Mouse (Mus musculus) Patski (cell line): ENCODE measurements at regions not wholly inside any gene's neighbourhood (a gene's known extent, or its start where the extent isn't known, plus 50 kb on each side); places are given as distances from the start of the nearest gene placed in this dataset.
"Not testable (repeated sequence)": the region's sequence is repeated elsewhere in the genome, so short reads cannot be mapped to it uniquely, and the experiment has no call there.

ENCODE experiments used
- ATAC-seq: fragments of 100-300 bp; one replicate; pipeline ENCODE4 v1.8.0; 2021
- CTCF ChIA-PET: fragments of 350-600 bp; sonication (Branson Sonifier 250); formaldehyde crosslinking; loops from one replicate; lab custom pipeline; 2022; ENCODE audit warnings: inconsistent platforms; lab: Charles Lee
- POLR2A ChIA-PET: fragments of 350-600 bp; sonication (Branson Sonifier 250); formaldehyde crosslinking; loops from one replicate; lab custom pipeline; 2022; ENCODE audit warnings: antibody characterized with exemption, inconsistent platforms; lab: Charles Lee
- DNase-seq: peaks from one replicate; pipeline ENCODE4 v3.0.0-alpha.2; 2011; ENCODE audit warnings: low read depth, low spot score
- H3K27me3 ChIP-seq: fragments of 371-371 bp; one replicate; pipeline ENCODE4 v1.5.1; 2021
- CTCF ChIP-seq: fragments of 100-300 bp; IDR thresholded peaks from one replicate; pipeline ENCODE4 v1.5.1; 2021
- in situ Hi-C: fragments of 300-500 bp; cut with MboI; formaldehyde crosslinking; loops from 3 replicates; pipeline ENCODE4 v1.11.1; 2018; ENCODE audit warnings: low pct_unique_long_range_greater_than_20kb, mixed read lengths

GRCm38 (mm10) chr13:104549016-104549415 lies 243.3 kb upstream of the Srek1ip1 start:
- in situ Hi-C loops, result no loop called here
- POLR2A ChIA-PET, result no interaction called here
- DNase-seq (no peak), ATAC-seq (no peak)
- H3K27me3 ChIP-seq, result no peaks in the 10 kb centered on the region
- CTCF ChIA-PET, result no interaction called here
- TF ChIP-seq CTCF, result no peak

- no peak for DNase-seq
- in situ Hi-C loops, result no loop called here
- H3K27me3 ChIP-seq, result no peaks in the 10 kb centered on the region
- TF ChIP-seq CTCF, result no peak
- ChIA-PET POLR2A (interaction anchor here (0.6 kb wide), 1 partner anchor 84 kb away, joined by 3 read pairs; no protein-coding TSS in a partner anchor), CTCF (interaction anchor here (1.2 to 1.3 kb wide), 2 partner anchors 19 to 63 kb away, joined by 3 to 4 read pairs; no protein-coding TSS in a partner anchor)
- ATAC-seq, result no peak
Observed at GRCm38 (mm10) chr13:104553329-104553728, 239.0 kb upstream of the Srek1ip1 start.

- DNase-seq, H3K27me3 ChIP-seq, CTCF ChIA-PET, ATAC-seq, in situ Hi-C loops, POLR2A ChIA-PET: not testable (repeated sequence)
Observed at GRCm38 (mm10) chr13:104556609-104557008, 235.7 kb upstream of the Srek1ip1 start.

- DNase-seq (no peak), ATAC-seq (no peak)
- no peak for TF ChIP-seq CTCF
- H3K27me3 ChIP-seq, result no peaks in the 10 kb centered on the region
- in situ Hi-C loops, result no loop called here
- ChIA-PET CTCF (no interaction called here), POLR2A (no interaction called here)
Observed at GRCm38 (mm10) chr13:104559876-104560275, 232.4 kb upstream of the Srek1ip1 start.

GRCm38 (mm10) chr13:104560500-104561114 lies 231.7 kb upstream of the Srek1ip1 start:
- no peak for ATAC-seq
- CTCF ChIA-PET, result interaction anchor here (1.4 kb wide), 1 partner anchor 33 kb away, joined by 5 read pairs; no protein-coding TSS in a partner anchor
- POLR2A ChIA-PET, result no interaction called here
- no peak for TF ChIP-seq CTCF
- in situ Hi-C loops, result no loop called here
- no peaks in the 10 kb centered on the region for H3K27me3 ChIP-seq
- no peak for DNase-seq

GRCm38 (mm10) chr13:104562536-104562935 lies 229.7 kb upstream of the Srek1ip1 start:
- TF ChIP-seq CTCF, result no peak
- peak; percentile 65 for ATAC-seq
- CTCF ChIA-PET, result no interaction called here
- POLR2A ChIA-PET, result no interaction called here
- DNase-seq, result peak; percentile 3
- in situ Hi-C loops, result no loop called here
- no peaks in the 10 kb centered on the region for H3K27me3 ChIP-seq

GRCm38 (mm10) chr13:104563019-104563418 lies 229.3 kb upstream of the Srek1ip1 start:
- ATAC-seq, result no peak
- no peak for TF ChIP-seq CTCF

GRCm38 (mm10) chr13:104563889-104564288 lies 228.4 kb upstream of the Srek1ip1 start:
- CTCF ChIA-PET, result no interaction called here
- no peaks in the 10 kb centered on the region for H3K27me3 ChIP-seq
- no peak for ATAC-seq
- no peak for TF ChIP-seq CTCF
- POLR2A ChIA-PET, result no interaction called here
- in situ Hi-C loops, result no loop called here
- DNase-seq, result no peak

More at GRCm38 (mm10) chr13:104563019-104563418, 229.3 kb upstream of the Srek1ip1 start:
- in situ Hi-C loops, result no loop called here
- DNase-seq, result no peak
- CTCF ChIA-PET, result no interaction called here
- POLR2A ChIA-PET, result no interaction called here
- no peaks in the 10 kb centered on the region for H3K27me3 ChIP-seq

- ChIA-PET POLR2A (no interaction called here), CTCF (interaction anchor here (1.0 kb wide), 1 partner anchor 20 kb away, joined by 3 read pairs; no protein-coding TSS in a partner anchor)
- TF ChIP-seq CTCF, result no peak
- ATAC-seq (no peak), DNase-seq (no peak)
- no peaks in the 10 kb centered on the region for H3K27me3 ChIP-seq
- in situ Hi-C loops, result no loop called here
Observed at GRCm38 (mm10) chr13:104569765-104570164, 222.5 kb upstream of the Srek1ip1 start.

- ATAC-seq (no peak), DNase-seq (no peak)
- in situ Hi-C loops, result no loop called here
- POLR2A ChIA-PET, result no interaction called here
- no peaks in the 10 kb centered on the region for H3K27me3 ChIP-seq
- CTCF ChIA-PET, result no interaction called here
- no peak for TF ChIP-seq CTCF
Observed at GRCm38 (mm10) chr13:104572236-104572635, 220.0 kb upstream of the Srek1ip1 start.

- CTCF ChIA-PET, result interaction anchor here (1.0 kb wide), 1 partner anchor 13 kb away, joined by 3 read pairs; no protein-coding TSS in a partner anchor
- TF ChIP-seq CTCF, result no peak
Observed at GRCm38 (mm10) chr13:104574396-104574795, 217.9 kb upstream of the Srek1ip1 start.

More at GRCm38 (mm10) chr13:104574396-104574795, 217.9 kb upstream of the Srek1ip1 start:
- no peaks in the 10 kb centered on the region for H3K27me3 ChIP-seq
- in situ Hi-C loops, result no loop called here
- DNase-seq, result no peak
- POLR2A ChIA-PET, result no interaction called here
- no peak for ATAC-seq
